Mouse (Mus musculus) stomach, postnatal 0 days (tissue): ENCODE data around the gene Avpi1.

Source experiments
- CTCF ChIP-seq: IDR thresholded peaks from 2 replicates; pipeline ENCODE4 v1.5.1; 2016; ENCODE audit warnings: antibody characterized with exemption, low read depth, mild to moderate bottlenecking, moderate library complexity
- EP300 ChIP-seq: optimal IDR thresholded peaks from 2 replicates; pipeline ENCODE3; 2016; ENCODE audit warnings: antibody characterized with exemption

DNA sequence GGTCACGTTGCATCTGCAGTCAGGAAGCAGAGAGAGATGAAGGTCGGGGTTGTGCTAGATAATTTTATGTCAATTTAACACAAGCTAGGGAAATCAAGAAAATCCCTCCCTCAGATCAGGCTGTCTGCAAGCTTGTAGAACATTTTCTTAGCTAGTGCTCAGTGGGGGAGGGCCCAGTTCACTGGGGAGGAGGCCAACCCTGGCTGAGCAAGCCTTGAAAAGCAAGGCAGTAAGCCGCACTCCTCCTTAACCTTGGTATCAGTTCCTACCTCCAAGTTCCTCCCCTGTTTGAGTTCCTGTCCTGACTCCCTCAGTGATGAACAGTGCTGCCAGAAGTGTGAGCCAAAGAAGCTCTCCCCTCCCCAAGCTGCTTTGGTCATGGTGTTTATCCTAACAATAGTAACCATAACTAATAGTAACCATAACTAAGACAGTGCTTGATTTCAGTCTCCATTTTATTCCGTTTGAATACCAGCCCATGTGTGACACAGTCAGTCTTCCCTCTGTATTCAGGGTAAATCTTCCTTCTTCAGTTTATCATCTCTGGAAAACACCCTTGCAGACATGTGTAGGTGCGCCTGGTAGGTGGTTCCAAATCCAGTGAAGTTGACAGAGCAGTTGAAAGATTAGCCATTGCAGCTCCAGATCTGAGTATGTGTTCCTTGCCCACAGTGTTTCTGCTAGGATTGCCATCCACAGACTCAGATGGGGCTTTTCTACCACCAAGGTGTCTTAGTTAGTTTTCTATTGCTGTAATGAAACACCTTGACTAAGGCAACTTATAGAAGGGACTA, 11.1 kb upstream of the Avpi1 start:
- TF ChIP-seq CTCF (no peak), EP300 (no peak)
